Mouse (Mus musculus) erythroid progenitor cell, adult 5-6 weeks (primary cell): ENCODE results near the gene Traf4. TPM values are rescaled to one million over a fixed set of nuclear protein-coding genes. Genes with fewer than 3 reads are reported as not detected.
"Not testable (repeated sequence)": the region's sequence is repeated elsewhere in the genome, so short reads cannot be mapped to it uniquely, and the experiment has no call there.

ENCODE experiments used
- ATAC-seq: replicated peaks from 2 replicates; pipeline ENCODE4 v1.8.0; 2016; ENCODE audit warnings: moderate number of reproducible peaks, mild to moderate bottlenecking, moderate TSS enrichment, inconsistent platforms; ENCODE audit not compliant: poor library complexity, low FRiP score, severe bottlenecking
- total RNA-seq, 2 experiments: library from RNA; stranded (forward) in 1 of 2; stranded (reverse) in 1 of 2; fragments of 150-400 nt in 1 of 2; fragments of 186-747, 209-891 nt in 1 of 2; gene quantifications; 2 replicates each; pipeline versions ENCODE4 v1.2.3 to v1.2.4; 2015 to 2017; ENCODE audit warnings: low replicate concordance in 2 of 2

The Traf4 gene
- total RNA-seq, 2 experiments from 2014 or later: 11.3 to 16.1 TPM

DNA sequence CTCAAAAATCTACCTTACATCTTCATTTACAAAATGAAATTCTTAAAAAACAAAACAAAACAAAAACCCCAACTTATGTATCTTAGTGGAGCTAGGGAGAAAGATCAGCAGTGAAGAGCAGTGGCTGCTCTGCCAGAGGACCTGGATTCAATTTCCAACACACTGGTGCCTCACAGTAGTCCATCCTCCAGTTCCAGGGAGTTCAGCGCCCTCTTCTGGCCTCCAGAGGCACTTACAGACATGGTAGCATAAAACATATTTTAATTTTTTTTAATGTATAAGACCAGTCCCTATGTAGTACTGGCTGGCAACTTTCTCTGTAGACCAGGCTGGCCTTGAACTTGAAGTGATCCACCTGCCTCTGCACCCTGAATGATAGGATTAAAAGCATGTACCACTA lies 14.2 kb downstream of the Traf4 start:
- ATAC-seq: peak; percentile 54; the same call in 1 of the 2 replicates

- no peak for ATAC-seq
These were observed 18.5 kb downstream of the Traf4 start for GRCm38 (mm10) chr11:78146707-78147543.

DNA sequence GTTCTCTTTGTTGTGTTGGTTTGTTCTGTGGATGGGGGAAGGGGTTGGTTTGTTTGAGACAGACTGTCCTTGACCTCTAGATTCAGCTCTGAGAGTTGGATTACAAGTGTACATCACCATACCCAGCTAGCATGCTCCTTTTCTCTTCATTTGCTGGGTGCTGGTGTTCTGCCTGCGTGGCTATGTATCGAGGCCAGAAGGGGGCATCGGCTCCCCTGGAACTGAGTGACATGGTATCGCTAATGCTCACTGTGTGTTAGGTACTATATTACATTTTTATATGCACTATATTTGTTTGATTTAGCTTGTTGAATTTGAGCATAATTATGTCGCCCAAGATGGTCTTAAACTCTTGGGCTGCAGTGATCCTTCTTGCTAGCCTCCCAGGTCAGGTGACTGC lies 19.2 kb downstream of the Traf4 start:
- ATAC-seq: no peak

GRCm38 (mm10) chr11:78143520-78143919 lies 21.9 kb downstream of the Traf4 start:
- ATAC-seq: no peak

DNA sequence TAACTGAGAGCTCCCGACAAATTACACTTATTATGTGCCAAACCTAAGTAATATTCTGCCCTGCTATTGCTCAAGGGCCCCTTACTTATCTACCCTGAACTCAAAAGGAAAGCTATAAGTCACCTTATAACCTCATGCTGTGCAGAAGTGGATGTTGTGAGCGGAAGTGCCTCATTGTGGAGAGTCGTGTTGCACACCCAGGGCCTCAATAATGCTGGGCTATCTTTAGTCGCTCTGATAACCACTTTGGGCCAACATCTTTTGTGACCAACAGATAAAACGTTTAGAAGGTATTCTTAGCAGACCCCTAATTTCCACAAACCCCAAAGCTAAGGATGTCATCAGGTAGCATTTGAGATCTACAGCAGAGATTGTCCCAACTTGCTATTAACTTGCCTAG lies 24.7 kb downstream of the Traf4 start:
- no peak for ATAC-seq

GRCm38 (mm10) chr11:78138023-78138422 lies 27.4 kb downstream of the Traf4 start:
- ATAC-seq: no peak

DNA sequence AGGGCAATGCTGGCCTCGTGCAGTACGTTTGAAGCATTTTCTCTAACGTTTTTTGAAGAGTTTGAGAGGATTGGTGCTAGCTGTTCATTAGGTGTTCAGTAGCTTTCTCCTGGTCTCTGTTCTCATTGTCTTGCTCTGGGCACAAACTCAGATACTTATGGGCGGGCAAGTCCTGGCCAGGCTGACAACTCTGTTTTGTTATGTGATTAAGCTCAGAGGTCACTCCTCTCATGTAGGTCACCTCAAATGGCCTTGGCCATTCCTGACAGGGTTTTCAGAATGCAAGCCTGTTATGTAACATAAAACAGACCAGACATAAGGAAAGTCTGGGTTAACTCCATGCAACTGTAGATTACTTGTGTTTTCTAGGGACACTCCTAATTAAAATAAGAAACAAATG lies 27.8 kb downstream of the Traf4 start:
- ATAC-seq: no peak

- ATAC-seq: no peak
These were observed 29.3 kb downstream of the Traf4 start for GRCm38 (mm10) chr11:78136132-78136531.

DNA sequence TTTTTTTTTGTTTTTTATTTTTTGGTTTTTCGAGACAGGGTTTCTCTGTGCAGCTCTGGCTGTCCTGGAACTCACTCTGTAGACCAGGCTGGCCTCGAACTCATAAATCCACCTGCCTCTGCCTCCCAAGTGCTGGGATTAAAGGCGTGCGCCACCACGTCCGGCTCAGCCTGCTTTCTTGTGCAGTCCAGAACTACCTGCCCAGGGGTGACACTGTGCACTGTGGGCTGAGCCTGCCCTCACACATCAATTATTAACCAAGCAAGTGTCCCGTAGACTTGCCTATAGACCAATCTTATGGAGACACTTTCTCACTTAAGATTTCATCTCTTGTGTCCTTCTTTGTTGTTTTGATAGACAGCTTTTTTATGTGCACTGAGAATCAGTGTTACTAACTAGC lies 30.1 kb downstream of the Traf4 start:
- not testable (repeated sequence) for ATAC-seq

DNA sequence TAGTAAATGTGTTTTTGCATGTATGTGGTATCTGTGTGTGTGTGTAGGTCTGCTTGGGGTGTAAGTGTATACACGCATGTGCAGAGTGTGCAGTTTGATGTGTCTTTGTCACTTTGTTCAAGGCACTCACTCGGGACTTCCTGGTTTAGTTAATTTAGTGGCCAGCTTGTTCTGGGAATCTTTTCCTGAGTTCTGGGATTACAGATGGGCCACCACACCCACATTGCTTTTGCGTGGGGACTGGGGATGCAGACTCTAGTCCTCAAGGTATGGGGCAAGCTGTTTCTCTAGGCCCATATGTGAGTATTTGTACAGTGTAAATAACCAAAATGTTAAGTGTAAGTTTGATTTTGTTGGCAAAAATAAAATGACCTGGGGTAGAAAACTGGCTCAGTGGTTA lies 31.0 kb downstream of the Traf4 start:
- no peak for ATAC-seq

DNA sequence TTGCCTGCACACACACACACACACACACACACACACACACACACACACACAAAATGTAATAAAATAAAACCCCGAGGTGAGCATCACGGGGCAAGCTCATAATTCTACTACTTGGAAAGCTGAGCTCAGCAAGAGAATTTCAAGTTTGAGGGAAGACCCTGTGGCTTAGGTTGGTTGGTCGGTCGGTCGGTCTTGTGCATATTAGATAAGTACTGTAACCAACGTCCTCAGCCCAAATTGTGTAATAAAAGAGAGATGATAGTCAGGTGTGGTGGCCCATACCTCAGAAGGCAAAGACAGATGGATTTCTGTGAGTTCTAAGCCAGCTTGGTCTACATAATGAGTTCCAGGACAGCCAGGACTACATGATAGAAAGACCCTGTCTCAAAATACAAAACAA lies 31.5 kb downstream of the Traf4 start:
- no peak for ATAC-seq

GRCm38 (mm10) chr11:78129458-78129857 lies 35.9 kb downstream of the Traf4 start:
- ATAC-seq: no peak

- ATAC-seq: no peak
These were observed 38.6 kb downstream of the Traf4 start for GRCm38 (mm10) chr11:78126739-78127138.

DNA sequence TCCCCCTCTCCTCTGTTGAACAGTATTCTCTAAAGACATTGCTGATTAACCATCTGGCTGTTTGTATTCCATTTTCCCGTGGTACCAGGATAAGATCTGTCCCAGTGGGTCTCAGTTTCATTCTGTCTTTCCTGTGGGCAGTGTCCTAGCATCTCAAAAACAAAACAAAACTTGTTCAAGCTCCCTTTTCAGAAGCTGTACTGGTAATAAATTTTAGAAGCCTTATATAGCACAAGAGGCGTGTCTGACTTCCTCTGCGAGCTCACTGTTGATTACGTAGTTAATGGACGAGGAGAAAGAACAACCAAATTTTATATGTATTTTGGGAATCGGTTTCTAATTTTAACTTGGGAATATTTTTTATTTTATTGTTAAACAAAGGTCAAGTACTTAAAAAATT lies 39.7 kb downstream of the Traf4 start:
- no peak for ATAC-seq

GRCm38 (mm10) chr11:78123782-78124181 lies 41.6 kb downstream of the Traf4 start:
- no peak for ATAC-seq

- ATAC-seq: no peak
These were observed 42.6 kb downstream of the Traf4 start for GRCm38 (mm10) chr11:78122815-78123214.

DNA sequence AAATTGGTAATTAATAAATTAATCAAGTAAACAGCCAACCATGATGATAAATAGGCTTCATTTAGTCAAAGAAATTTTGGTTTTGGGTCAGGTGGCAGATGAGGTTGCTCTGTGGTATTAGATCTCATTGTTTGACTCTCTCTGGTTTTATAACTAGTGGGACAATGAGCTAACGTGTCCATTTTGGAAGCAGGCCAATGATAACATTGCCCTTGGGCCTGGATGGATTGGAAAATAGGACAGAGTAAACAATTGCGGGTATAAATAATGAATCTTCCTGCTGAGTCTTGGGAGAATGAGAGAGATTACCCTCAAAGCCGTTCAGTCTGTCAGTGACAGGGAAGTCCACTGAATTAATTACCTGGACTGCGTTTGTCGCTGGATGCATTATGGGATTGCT lies 44.2 kb downstream of the Traf4 start:
- ATAC-seq: no peak

DNA sequence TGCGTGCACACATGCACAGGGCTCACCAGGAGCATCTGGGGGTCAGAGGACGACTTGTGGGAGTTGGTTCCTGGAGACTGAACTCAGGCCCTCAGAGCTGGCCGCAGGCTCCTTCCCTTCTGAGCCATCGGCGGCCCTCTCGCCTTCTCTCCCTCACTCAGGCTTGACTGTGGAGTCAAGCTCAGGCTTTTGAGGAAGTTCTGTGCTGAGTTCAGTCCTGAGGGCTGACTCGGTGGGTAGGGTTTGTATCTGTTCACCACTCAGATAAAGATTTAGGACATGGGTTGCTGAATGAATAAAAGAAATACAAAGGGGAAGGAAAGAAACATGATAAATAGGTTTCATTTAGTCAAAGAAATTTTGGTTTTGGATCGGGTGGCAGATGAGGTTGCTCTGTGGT lies 45.5 kb downstream of the Traf4 start:
- ATAC-seq: no peak

DNA sequence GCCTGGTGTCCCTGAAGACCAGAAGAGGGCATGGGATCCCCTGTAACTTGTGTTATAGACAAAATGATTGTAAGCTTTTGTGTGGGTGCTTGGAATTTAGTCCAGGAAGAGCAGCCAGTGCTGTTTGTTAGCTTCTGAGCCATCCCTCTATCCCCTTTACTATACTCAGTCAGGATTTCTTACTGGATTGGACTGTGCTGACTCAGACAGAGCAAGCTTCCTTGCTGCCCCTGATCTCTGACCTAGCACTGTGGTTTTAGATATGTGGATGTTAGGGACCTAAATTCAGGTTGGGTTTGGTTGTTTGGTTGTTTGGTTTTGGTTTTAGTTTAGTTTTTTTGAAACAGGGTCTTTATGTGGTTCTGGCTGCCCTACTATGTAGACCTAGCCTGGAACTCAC lies 46.9 kb downstream of the Traf4 start:
- ATAC-seq: no peak

- peak; percentile 50 for ATAC-seq
These were observed 49.3 kb downstream of the Traf4 start for GRCm38 (mm10) chr11:78116146-78116410.

DNA sequence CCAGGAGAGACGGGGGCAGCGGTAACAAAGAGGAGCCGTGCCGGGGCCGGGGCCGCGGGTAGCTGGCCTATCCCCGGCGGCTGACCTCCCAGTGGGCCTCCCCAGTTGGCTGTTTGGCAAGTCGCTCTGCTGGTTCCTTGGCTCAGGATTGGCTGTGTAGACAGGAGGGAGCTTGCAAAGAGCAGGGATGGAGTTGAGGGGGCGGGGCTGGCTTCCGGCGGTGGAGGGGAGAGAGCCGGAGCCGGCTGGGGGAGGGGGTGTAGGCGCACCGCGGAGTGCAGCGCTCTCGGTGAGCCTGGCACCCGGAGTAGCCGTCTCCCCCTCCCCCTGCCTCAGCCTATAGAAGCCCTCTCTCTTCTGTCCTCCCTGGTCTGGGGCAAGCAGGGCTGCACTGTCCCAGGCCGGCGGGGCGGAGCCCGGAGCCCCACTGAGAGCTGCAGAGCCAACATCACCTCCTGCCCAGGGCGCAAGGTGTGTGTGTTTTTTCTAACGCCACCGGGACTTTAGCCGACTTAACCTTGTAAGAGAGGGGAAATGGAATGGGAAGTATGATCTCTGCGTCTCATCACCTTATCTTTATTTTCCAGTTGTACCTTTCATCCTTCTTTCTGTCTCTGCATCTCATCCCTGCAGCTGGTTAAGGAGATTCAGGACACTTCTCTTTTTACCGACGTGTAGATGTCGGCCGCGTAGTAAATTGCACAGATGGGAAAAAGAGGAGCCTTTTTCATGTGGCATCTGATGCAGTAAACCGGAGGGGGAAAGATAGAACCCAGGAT lies 49.8 kb downstream of the Traf4 start:
- peak; percentile 96 for ATAC-seq
